Mouse (Mus musculus) midbrain, embryonic 16.5 days (tissue): Measurements from ENCODE around the gene Nfatc2. TPM values are rescaled to one million over a fixed set of nuclear protein-coding genes. Genes with fewer than 3 reads are reported as not detected.

Experiments
- ATAC-seq: fragments of 200-750 bp; cut with Nextera tagmentation; 2 replicates; pipeline ENCODE4 v1.8.0; 2017; ENCODE audit warnings: moderate TSS enrichment
- H3K27ac ChIP-seq: fragments of 300-500 bp; sonication (generic); 2 replicates; pipeline ENCODE4 v1.5.1; 2014; ENCODE audit warnings: mild to moderate bottlenecking, low read length, mixed read lengths
- H3K27me3 ChIP-seq: fragments of 300-500 bp; sonication (generic); 2 replicates; pipeline ENCODE4 v1.6.1; 2014; ENCODE audit warnings: low read depth, low read length, mixed read lengths; ENCODE audit not compliant: control insufficient read depth, insufficient read depth
- H3K36me3 ChIP-seq: fragments of 300-500 bp; sonication (generic); 2 replicates; pipeline ENCODE4 v1.6.1; 2014; ENCODE audit warnings: mild to moderate bottlenecking, low read length, moderate library complexity, mixed read lengths; ENCODE audit not compliant: control insufficient read depth, insufficient read depth
- H3K4me1 ChIP-seq: fragments of 300-500 bp; sonication (generic); 2 replicates; pipeline ENCODE4 v1.6.1; 2014; ENCODE audit warnings: mild to moderate bottlenecking, low read length, mixed read lengths; ENCODE audit not compliant: control insufficient read depth, insufficient read depth
- H3K4me2 ChIP-seq: fragments of 300-500 bp; sonication (generic); 2 replicates; pipeline ENCODE4 v1.6.1; 2014; ENCODE audit warnings: mild to moderate bottlenecking, low read length, mixed read lengths
- H3K4me3 ChIP-seq: fragments of 300-500 bp; sonication (generic); 2 replicates; pipeline ENCODE4 v1.5.1; 2014; ENCODE audit warnings: low read depth, mild to moderate bottlenecking, low read length, moderate library complexity, mixed read lengths
- H3K9ac ChIP-seq: fragments of 300-500 bp; sonication (generic); 2 replicates; pipeline ENCODE4 v1.6.1; 2014; ENCODE audit warnings: low read depth, low read length, mixed read lengths
- H3K9me3 ChIP-seq: fragments of 300-500 bp; sonication (generic); replicated peaks from 2 replicates; pipeline ENCODE4 v1.6.1; 2014; ENCODE audit warnings: mild to moderate bottlenecking, low read length, mixed read lengths; ENCODE audit not compliant: control insufficient read depth, poor library complexity, severe bottlenecking
- WGBS: fragments of 180-500 bp; shearing (Covaris S2); extraction: QIAGEN DNeasy Blood & Tissue Kit; methylation state at CpG from one replicate; pipeline ENCODE4 v1.1.7; 2014; 5-methylcytosine and 5-hydroxymethylcytosine counted together
- polyA plus RNA-seq: library from polyadenylated mRNA; unstranded; fragments of >200 nt; fragmentation: Nextera tagmentation; extraction: Ambion mirVana; gene quantifications from 2 replicates; pipeline ENCODE4 v1.2.1, GENCODE M21; 2015

Gene Nfatc2
- polyA plus RNA-seq, 1 experiment from 2014 or later, result 4.5 TPM

DNA sequence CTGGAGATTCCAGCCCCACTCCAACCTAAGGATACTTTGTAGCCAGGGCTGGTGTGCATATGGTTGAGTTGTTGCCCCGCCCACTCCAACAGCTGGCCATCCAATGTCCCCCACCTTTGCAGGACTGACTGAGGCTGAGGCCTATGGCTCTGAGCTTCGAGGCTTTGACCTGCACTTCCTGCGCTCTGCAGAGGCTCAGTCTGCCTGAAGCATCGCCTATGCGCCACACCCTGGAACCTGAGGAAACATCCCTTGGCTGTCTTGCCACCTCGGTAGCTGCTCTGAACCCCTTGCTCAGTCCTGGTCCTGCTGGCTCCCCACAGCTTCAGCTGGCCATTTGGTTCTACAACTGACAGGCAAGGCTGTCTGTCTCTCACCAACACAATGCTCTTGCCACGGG, 24.1 kb downstream of the Nfatc2 start:
- no peak overlapping the region for H3K9ac ChIP-seq
- no peak overlapping the region for H3K4me2 ChIP-seq
- ATAC-seq, result no peak
- H3K4me1 ChIP-seq, result peaks cover 6% of the 10 kb centered on the region
- 73% methylated on average over 7 of the region's 7 CpGs for WGBS
- H3K27me3 ChIP-seq, result no peaks in the 10 kb centered on the region
- no peaks in the 10 kb centered on the region for H3K36me3 ChIP-seq
- H3K9me3 ChIP-seq, result no peaks in the 10 kb centered on the region
- H3K27ac ChIP-seq, result no peak overlapping the region
- no peak overlapping the region for H3K4me3 ChIP-seq

- H3K36me3 ChIP-seq, result no peaks in the 10 kb centered on the region
- peaks cover 3% of the 10 kb centered on the region for H3K4me1 ChIP-seq
- H3K9ac ChIP-seq, result no peak overlapping the region
- no peaks in the 10 kb centered on the region for H3K9me3 ChIP-seq
- ATAC-seq, result no peak
- H3K4me3 ChIP-seq, result no peak overlapping the region
- no peaks in the 10 kb centered on the region for H3K27me3 ChIP-seq
- H3K27ac ChIP-seq, result no peak overlapping the region
- WGBS, result 72% methylated on average over 5 of the region's 5 CpGs
- H3K4me2 ChIP-seq, result no peak overlapping the region
These were observed 25.6 kb downstream of the Nfatc2 start for GRCm38 (mm10) chr2:168575834-168576233.

DNA sequence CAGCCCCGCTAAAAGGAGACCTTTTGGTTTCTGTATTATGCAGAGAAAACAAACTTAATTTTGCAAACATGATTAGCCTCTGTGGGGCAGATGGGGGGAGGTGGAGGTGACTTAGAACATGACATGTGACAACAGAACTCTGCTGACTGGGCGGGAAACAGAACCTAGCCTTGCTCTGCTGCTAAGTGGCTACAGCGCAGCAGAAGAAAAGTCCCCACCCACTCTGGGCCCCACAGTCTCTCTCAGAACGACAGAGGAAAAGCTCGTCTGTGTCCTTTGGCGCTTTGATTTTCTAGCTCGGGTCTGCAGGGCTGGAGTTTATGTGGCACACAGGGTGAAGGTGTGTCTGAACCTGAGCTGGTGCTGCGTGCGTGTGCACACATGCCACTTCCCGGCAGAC, 26.5 kb downstream of the Nfatc2 start:
- Histone ChIP-seq H3K27ac (no peak overlapping the region), H3K4me3 (no peak overlapping the region), H3K4me2 (no peak overlapping the region), H3K9me3 (no peaks in the 10 kb centered on the region), H3K4me1 (no peaks in the 10 kb centered on the region), H3K36me3 (no peaks in the 10 kb centered on the region), H3K27me3 (no peaks in the 10 kb centered on the region), H3K9ac (no peak overlapping the region)
- ATAC-seq, result no peak
- 69% methylated on average over 10 of the region's 10 CpGs for WGBS

DNA sequence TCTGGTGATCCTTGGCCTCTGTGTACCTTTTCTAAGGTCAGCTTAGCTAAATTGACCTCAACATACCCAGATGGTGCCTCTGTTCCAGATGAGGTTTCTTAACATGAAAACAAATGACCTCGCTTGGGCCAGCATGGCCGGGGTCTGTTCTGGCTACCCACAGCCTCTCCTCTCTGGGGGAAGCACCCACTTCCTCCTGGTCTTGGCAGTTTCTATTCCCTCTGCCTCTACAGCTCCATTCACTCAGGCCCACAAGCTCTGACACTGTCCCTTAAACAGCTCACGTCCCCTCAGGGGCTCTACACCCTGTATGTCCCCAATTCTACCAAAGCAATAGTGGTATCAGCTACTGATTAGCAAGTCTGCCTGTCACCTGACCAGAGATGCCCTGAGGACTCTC, 27.6 kb downstream of the Nfatc2 start:
- 84% methylated on average over 3 of the region's 3 CpGs for WGBS
- H3K4me3 ChIP-seq, result no peak overlapping the region
- H3K27me3 ChIP-seq, result no peaks in the 10 kb centered on the region
- no peaks in the 10 kb centered on the region for H3K4me1 ChIP-seq
- H3K36me3 ChIP-seq, result no peaks in the 10 kb centered on the region
- H3K9me3 ChIP-seq, result no peaks in the 10 kb centered on the region
- H3K27ac ChIP-seq, result no peak overlapping the region
- H3K9ac ChIP-seq, result no peak overlapping the region
- ATAC-seq, result no peak
- H3K4me2 ChIP-seq, result no peak overlapping the region

DNA sequence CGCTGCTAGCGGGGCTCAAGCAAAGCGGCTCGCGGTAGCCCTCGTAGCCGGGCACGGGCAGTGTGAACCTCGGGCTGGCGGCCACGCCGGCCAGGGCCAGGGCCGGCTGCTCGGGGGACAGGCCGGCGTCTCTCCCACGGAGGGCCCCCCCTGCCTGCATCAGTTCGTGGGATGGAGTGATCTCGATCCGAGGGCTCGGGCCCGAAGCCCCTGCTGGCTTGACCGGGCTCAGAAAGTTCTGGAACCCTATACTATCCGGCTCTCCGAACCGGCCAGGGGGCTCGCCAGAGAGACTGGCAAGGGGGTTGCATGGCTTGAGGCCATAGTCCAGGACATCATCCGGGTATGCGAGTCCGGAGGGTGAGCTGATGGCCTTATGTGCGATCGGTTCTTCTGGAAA, 30.2 kb downstream of the Nfatc2 start:
- H3K9ac ChIP-seq, result no peak overlapping the region
- no peak overlapping the region for H3K4me3 ChIP-seq
- no peak overlapping the region for H3K4me2 ChIP-seq
- no peak for ATAC-seq
- H3K36me3 ChIP-seq, result no peaks in the 10 kb centered on the region
- no peaks in the 10 kb centered on the region for H3K9me3 ChIP-seq
- no peak overlapping the region for H3K27ac ChIP-seq
- H3K4me1 ChIP-seq, result no peaks in the 10 kb centered on the region
- no peaks in the 10 kb centered on the region for H3K27me3 ChIP-seq
- 95% methylated on average over 31 of the region's 32 CpGs for WGBS

- Histone ChIP-seq H3K9me3 (no peaks in the 10 kb centered on the region), H3K27me3 (no peaks in the 10 kb centered on the region), H3K36me3 (no peaks in the 10 kb centered on the region), H3K9ac (no peak overlapping the region), H3K4me3 (no peak overlapping the region), H3K4me2 (no peak overlapping the region), H3K4me1 (no peaks in the 10 kb centered on the region), H3K27ac (no peak overlapping the region)
- 87% methylated on average over 19 of the region's 19 CpGs for WGBS
- ATAC-seq, result no peak
These were observed 35.8 kb downstream of the Nfatc2 start for GRCm38 (mm10) chr2:168565538-168566253.

DNA sequence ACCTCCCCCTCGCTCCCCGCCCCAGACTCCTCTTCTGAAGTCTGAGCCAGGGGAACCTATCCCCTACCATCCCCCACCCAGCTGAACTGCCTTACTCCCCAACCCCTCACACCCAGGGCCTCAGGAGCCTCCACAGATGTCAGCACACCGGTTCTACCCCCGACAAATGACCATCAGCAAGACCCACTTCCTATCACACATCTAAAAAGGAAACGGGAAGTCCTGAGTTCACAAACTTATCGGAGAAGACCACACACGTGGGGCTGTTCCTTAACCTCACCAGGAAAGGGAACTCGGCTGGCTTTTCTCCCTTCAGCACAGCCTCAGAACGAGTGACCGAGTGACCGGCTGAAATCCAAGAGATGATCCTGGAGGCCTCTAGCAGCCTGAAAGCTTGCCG, 38.3 kb downstream of the Nfatc2 start:
- Histone ChIP-seq H3K4me1 (no peaks in the 10 kb centered on the region), H3K4me3 (no peak overlapping the region), H3K4me2 (no peak overlapping the region), H3K9me3 (no peaks in the 10 kb centered on the region), H3K36me3 (no peaks in the 10 kb centered on the region), H3K9ac (no peak overlapping the region), H3K27me3 (no peaks in the 10 kb centered on the region), H3K27ac (no peak overlapping the region)
- WGBS, result 45% methylated on average over 12 of the region's 12 CpGs
- no peak for ATAC-seq

- no peak for ATAC-seq
- no peak overlapping the region for H3K4me3 ChIP-seq
- no peaks in the 10 kb centered on the region for H3K27me3 ChIP-seq
- H3K9me3 ChIP-seq, result no peaks in the 10 kb centered on the region
- no peak overlapping the region for H3K27ac ChIP-seq
- peaks cover 9% of the 10 kb centered on the region; the same call in 1 of the 2 replicates for H3K4me1 ChIP-seq
- no peak overlapping the region for H3K9ac ChIP-seq
- H3K36me3 ChIP-seq, result no peaks in the 10 kb centered on the region
- H3K4me2 ChIP-seq, result no peak overlapping the region
- WGBS, result 66% methylated on average over 8 of the region's 8 CpGs
These were observed 44.4 kb downstream of the Nfatc2 start for GRCm38 (mm10) chr2:168557035-168557434.

DNA sequence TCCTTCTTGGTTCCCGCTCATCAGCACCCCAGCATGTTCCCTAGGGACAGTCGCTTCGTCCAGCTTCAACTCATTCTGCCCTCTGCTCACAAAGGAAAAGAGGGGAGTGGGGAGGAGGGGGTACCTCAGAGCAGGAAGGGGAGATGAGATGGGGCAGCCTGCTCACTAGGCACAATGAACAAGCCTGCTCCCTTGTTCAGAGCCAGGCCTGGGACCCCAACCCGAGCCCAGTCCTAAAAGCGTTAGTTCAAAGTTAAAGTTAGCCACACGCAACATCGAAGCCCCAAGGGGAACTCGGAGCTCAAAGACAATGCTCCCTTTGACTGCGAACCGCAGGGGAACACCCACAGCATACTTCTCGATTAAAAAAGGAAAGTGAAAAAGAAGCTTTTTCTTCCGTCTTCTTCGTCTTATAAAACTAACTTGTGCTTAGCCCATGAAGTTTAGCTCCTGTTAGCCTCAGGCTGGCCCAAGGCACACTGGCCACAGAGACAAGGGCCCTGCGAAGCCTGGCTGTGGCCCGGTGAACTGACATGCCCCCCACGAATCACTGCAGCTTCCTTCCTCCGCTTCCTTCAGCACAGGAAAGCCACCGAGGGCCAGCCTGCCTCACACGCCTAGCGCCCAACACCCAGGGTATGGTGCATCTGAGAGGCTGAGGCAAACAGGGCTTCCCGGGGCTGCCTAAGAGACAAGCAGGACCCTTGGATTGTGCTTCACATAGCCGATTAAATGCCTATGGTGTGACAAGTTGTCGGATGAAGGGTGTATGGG, 45.4 kb downstream of the Nfatc2 start:
- Histone ChIP-seq H3K36me3 (no peaks in the 10 kb centered on the region), H3K27me3 (no peaks in the 10 kb centered on the region), H3K4me3 (no peak overlapping the region), H3K9me3 (no peaks in the 10 kb centered on the region), H3K9ac (no peak overlapping the region), H3K27ac (no peak overlapping the region), H3K4me1 (peaks cover 12% of the 10 kb centered on the region; the same call in 1 of the 2 replicates), H3K4me2 (no peak overlapping the region)
- no peak for ATAC-seq
- 26% methylated on average over 23 of the region's 23 CpGs for WGBS
